Mouse (Mus musculus) c-Kit-positive CD71-positive TER-119-negative erythroid progenitor cells, embryonic 14.5 days (primary cell): ENCODE data around the gene Spsb1.

Source experiments
- DNase-seq: peaks from one replicate; pipeline ENCODE4 v3.0.0-alpha.2; 2013; ENCODE audit warnings: low read depth

The Spsb1 gene

DNA sequence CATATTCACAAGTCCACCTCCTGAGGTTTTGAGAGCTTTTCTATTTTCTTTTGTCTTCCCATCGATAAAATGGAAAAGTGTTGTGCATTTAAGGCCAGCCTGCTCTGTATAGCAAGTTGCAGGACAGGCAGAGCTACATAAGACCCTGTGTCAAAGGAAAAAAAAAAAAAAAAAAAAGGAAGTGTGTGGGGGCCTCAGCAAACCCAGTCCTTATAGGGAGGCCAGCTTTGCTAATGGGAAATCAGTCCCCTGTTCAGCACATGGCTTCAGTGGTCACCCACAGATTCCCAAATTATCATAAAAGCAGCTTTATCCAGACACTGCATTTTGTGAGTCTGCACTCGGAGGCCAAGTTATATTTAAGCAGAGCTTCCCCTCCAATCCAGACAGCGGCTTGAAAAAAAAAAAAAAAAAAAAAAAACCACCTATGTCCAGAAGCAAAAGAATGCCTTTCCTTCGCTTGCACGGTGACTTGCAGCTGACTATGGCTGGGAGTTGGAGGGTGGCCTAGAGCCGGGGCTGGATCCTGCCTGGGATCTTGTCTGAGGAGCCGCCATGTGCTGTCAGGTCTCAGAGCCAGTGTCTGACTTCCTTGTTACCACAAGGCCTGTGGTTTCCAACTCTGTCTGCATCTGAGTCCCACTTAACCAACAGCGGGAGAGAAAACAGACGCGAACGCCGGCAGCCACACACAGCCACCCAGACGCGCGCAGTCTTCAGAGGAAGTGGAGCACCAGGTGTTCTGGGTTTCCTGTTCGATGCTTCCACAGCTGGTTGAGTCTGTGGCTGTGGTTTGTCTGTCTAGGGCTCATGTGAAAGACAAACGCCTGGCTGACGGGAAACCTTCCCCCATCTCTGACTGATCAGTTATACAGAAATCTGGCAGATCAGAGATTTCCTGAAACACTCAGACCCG, 98.7 kb downstream of the Spsb1 start:
- DNase-seq: no peak

DNA sequence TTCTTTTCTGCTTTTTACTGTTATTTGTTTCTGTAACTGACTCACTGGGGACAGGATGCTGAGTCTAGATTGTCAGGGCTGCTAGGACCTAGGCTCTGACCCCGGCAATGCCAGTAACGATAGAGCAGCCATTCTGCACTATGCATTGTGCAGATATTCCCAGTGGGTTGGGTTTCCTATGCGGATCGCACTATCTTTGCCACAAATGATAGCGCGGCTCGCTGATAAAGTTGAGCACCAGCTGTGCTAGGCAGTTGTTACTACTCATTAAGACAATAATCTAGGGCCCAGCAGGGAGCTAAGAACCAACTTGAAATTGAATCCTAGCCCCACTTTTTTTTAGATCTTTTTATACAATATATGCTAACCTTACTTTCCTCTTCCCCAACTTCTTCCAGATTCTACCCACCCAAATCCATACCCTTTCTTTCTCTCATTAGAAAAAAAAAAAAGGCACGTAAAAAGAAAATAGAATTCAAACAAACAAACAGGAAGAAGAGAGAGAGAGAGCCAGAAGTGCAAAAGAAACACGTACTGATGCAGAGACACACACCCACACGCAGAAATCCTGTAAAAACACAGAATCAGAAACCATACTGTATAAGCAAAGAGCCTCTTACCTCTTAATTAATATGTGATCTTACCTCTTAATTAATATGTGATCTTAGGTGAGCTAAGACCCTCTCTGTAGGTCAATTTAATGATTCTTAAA, 99.5 kb downstream of the Spsb1 start:
- peak; percentile 39 for DNase-seq

DNA sequence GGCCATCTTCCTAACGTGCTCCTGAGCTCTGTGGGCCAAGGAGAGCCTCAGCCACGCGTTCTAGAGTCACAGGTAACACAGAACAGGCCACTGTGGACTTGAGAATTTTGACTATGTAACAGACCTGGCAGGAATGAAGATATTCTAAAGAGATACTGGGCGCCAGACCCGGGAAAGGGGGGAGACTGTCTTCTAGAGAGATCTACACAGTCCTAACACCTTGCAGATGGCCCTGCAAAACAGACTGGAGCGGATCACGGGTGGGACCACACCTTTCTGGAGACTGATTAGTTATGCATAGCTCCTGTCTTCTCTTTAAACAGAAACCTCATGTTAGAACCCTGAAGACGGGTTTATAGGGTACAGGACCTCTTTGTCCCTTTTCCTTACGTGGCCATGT, 100.1 kb downstream of the Spsb1 start:
- no peak for DNase-seq

DNA sequence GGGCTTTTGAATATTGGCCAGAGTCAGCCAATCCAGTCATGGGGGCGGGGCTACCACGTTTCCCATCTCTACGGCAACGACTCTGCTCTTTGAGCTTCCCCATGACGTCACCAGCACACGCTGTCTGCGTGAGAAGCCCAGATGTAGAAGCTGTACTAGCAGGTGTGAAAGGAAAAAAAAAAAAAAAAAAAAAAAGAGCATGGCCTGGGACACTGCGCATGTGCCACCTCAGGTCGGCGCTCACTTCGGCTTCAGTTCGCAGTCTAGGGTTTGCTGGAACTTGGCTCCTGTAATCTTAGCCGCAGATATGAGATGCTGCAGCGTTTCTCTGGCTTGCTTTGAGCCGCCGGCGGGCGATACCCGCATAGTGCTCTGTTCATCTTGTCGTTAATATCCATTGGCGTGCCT, 100.5 kb downstream of the Spsb1 start:
- peak; percentile 72 for DNase-seq

DNA sequence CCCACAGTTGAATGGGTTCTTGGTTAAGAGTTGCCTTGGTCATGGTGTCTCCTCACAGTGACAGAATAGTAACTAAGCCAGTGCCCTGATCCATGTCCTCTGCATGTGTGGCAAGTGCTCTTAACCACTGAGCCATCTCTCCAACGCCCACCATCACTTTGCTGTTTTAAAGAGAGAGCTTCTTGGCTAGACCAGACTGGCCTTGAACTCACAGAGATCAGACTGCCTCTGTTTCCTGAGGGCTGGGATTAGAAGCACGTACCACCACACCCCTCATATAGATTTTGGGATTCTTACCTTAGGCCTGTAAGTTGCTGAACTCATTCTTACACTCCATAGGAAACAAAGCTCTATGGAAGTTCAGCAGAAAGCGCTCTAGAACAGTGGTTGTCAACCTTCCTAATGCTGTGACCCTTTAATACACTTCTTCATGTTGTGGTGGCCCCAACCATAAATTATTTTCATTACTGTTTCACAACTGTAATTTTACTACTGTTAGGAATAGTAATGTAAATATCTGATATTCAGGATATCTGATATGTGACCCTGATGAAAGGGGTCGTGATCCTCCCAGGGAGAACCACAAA, 101.1 kb downstream of the Spsb1 start:
- no peak for DNase-seq

DNA sequence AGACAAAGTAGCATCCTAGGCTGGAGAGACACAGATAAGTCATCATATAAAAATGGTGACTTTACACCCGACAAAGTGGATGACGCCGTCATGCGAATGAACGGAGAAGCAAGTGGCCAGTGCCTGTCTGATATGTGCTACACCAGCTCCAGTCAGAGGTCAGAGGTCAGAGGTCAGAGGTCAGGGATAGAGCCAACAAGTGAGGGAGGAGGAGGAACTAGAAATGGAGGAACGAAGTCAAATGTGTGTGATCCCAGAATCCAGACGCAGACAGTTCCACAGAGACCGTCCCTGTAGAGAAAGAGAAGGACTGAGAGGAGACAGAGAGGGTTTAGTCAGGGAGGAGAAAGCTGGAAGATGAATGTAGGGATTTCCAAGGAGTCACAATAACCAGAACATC, 103.3 kb downstream of the Spsb1 start:
- no peak for DNase-seq

DNA sequence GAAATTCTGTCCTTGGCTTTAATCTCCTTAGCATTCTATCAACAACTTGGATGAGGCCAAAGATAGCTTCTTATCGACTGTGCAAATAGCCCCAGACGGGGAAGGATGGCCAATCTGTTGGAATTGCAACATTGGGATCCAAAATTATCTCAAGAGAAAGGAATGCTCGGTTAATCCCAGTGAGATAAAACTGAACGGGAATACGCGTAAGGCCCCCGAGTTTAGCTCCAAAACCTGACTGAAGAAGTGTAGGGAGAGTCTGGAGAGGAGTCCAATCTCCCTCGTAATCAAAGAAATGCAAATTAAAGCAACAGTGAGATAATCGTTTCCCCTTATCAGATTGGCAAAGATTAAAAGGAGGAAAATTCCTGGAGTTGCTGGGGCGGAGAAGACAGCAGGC, 104.2 kb downstream of the Spsb1 start:
- DNase-seq: no peak

DNA sequence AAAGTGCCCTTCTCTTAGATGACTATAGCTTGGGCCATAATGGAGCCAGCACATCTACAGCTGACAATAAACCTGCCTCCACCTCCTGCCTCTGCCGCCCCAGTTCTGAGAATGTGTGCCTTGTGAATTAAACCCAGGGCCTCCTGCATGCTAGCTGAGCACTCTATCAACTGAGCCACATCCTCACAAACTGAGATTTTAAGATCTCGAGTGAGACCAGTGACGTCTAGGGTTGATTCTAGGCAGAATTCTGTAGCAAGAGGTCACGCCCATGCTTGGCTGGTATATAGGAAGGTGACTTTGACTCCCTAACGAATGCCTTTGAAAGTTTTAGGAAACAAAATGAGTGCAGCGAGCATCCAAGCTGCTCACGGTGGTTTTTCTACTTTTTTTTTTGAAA, 104.8 kb downstream of the Spsb1 start:
- DNase-seq: no peak

DNA sequence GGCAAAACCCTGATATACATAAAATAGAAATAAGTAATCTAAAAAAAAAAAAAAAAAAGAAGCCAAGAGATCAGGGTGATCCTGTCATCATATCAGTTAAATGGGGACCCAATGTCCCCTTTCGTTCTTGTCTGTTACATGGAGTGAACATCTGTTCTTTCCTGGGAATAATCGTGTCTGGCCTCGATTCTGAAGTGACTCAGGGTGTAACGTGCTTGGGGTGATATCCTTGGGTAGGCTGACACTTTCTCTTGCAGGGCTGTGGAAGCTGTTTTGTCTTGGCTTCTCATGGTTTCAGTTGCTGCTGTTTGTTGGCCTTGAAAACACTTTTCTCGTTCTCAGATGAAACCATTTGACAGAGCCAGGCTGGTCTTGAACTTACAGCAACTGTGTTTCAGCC, 105.8 kb downstream of the Spsb1 start:
- no peak for DNase-seq

DNA sequence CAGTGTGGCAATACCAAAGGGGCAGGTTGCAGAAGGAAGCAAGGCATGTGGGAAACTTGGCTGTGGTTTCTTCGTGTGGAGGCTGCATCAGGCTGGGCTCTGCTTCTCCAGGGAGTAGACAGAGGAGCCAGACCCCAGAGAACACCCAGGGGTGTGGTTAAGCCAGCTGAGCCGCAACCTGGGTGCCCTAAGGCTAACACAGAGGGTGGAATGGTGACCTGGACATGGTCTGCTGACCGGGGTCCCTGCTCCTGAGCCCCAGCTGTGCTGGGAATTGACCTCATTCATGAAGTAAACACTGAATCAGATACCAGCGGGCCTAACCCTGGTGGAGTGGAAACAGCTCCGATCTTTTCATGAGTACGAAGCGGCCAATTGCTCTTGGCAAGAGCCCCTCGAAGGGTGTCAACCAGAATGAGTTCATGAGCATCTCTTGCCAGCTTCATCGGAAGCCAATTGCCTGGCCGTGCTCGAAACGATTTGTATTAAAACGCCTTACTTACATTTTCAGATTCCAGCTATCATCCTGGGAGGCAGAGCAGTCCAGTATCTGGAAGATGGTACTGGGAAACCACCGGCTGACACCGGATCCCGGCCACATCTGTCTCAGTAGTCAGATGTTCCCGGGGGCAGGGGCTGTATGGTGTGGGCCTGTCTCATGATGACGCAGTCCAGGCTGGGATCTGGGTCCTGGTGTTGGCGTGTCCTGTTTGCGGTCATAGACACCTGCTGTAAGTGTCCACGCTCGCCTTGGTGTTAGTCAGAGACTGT, 107.8 kb downstream of the Spsb1 start:
- no peak for DNase-seq
